Mouse (Mus musculus) MEL (cell line): ENCODE results near the gene A3galt2. TPM values are rescaled to one million over a fixed set of nuclear protein-coding genes. Genes with fewer than 3 reads are reported as not detected.

Source experiments
- DNase-seq: peaks from one replicate; pipeline ENCODE4 v3.0.0; 2011; ENCODE audit warnings: low read depth, low spot score
- H3K27ac ChIP-seq: 2 replicates; pipeline ENCODE4 v1.5.1; 2012; ENCODE audit warnings: low read depth, mild to moderate bottlenecking, control low read depth, low read length, moderate library complexity; ENCODE audit not compliant: control insufficient read depth
- H3K27me3 ChIP-seq, 2 experiments: fragments of 150-350 bp in 1 of 2; sonication (generic) in 1 of 2; 2 replicates each; pipeline ENCODE4 v1.6.1; 2012; ENCODE audit warnings: low read length in 2 of 2, mild to moderate bottlenecking in 2 of 2, improper control_type of control experiment in 1 of 2, moderate library complexity in 1 of 2; ENCODE audit not compliant: insufficient read depth in 2 of 2, control insufficient read depth in 1 of 2
- H3K36me3 ChIP-seq, 2 experiments: 2 replicates each; pipeline ENCODE4 v1.6.1; 2012 to 2014; ENCODE audit warnings: low read length in 2 of 2, improper control_type of control experiment in 1 of 2, inconsistent platforms in 1 of 2, mild to moderate bottlenecking in 1 of 2; ENCODE audit not compliant: insufficient read depth in 2 of 2, control insufficient read depth in 1 of 2
- H3K4me1 ChIP-seq, 2 experiments: fragments of 150-350 bp in 1 of 2; sonication (generic) in 1 of 2; 2 replicates each; pipeline ENCODE4 v1.6.1; 2012; ENCODE audit warnings: low read length in 2 of 2, improper control_type of control experiment in 1 of 2, mild to moderate bottlenecking in 1 of 2; ENCODE audit not compliant: insufficient read depth in 2 of 2, control insufficient read depth in 1 of 2
- H3K4me3 ChIP-seq, 2 experiments: fragments of 150-350 bp in 1 of 2; sonication (generic) in 1 of 2; 2 replicates each; pipeline ENCODE4 v1.5.1; 2012; ENCODE audit warnings: low read depth in 2 of 2, low read length in 2 of 2, mild to moderate bottlenecking in 2 of 2, moderate library complexity in 2 of 2, control low read depth in 1 of 2, improper control_type of control experiment in 1 of 2; ENCODE audit not compliant: control insufficient read depth in 1 of 2, insufficient read depth in 1 of 2
- H3K79me2 ChIP-seq: 2 replicates; pipeline ENCODE4 v1.6.1; 2012; ENCODE audit warnings: mild to moderate bottlenecking, low read length, moderate library complexity; ENCODE audit not compliant: control insufficient read depth, poor library complexity, insufficient read depth
- H3K9ac ChIP-seq: 2 replicates; pipeline ENCODE4 v1.6.1; 2012; ENCODE audit warnings: low read depth, mild to moderate bottlenecking, control low read depth, low read length, moderate library complexity; ENCODE audit not compliant: control insufficient read depth, poor library complexity, severe bottlenecking
- H3K9me3 ChIP-seq: fragments of 150-350 bp; sonication (generic); replicated peaks from 2 replicates; pipeline ENCODE4 v1.6.1; 2012; ENCODE audit warnings: mild to moderate bottlenecking, low read length, improper control_type of control experiment, moderate library complexity; ENCODE audit not compliant: insufficient read depth
- BHLHE40 ChIP-seq: IDR thresholded peaks from 2 replicates; pipeline ENCODE4 v1.6.1; 2012; ENCODE audit warnings: low read depth, mild to moderate bottlenecking, inconsistent platforms, low read length, improper control_type of control experiment, borderline replicate concordance
- CHD1 ChIP-seq: IDR thresholded peaks from 2 replicates; pipeline ENCODE4 v1.6.1; 2012; ENCODE audit warnings: low read depth, mild to moderate bottlenecking, inconsistent platforms, low read length, improper control_type of control experiment
- CHD2 ChIP-seq: IDR thresholded peaks from 2 replicates; pipeline ENCODE4 v1.6.1; 2011; ENCODE audit warnings: low read length, improper control_type of control experiment
- CTCF ChIP-seq, 3 experiments: IDR thresholded peaks in 2 of 3; conservative IDR thresholded peaks in 1 of 3; 2 replicates each; pipeline ENCODE4 v1.5.1; 2011 to 2012; ENCODE audit warnings: low read length in 3 of 3, low read depth in 2 of 3, mild to moderate bottlenecking in 2 of 3, improper control_type of control experiment in 1 of 3, inconsistent platforms in 1 of 3, mixed read lengths in 1 of 3, moderate library complexity in 1 of 3; ENCODE audit not compliant: control insufficient read depth in 1 of 3, insufficient read depth in 1 of 3, poor library complexity in 1 of 3, severe bottlenecking in 1 of 3
- ELF1 ChIP-seq: IDR thresholded peaks from 2 replicates; pipeline ENCODE4 v1.6.1; 2014; ENCODE audit warnings: low read depth, mild to moderate bottlenecking, inconsistent platforms, low read length, improper control_type of control experiment, moderate library complexity
- EP300 ChIP-seq, 2 experiments: IDR thresholded peaks; 2 replicates each; pipeline ENCODE4 v1.6.1; 2011; ENCODE audit warnings: improper control_type of control experiment in 2 of 2, low read length in 2 of 2, low read depth in 1 of 2, mild to moderate bottlenecking in 1 of 2
- ETS1 ChIP-seq: IDR thresholded peaks from 2 replicates; pipeline ENCODE4 v1.6.1; 2012; ENCODE audit warnings: low read depth, mild to moderate bottlenecking, inconsistent platforms, low read length, improper control_type of control experiment, moderate library complexity
- GABPA ChIP-seq: IDR thresholded peaks from 2 replicates; pipeline ENCODE4 v1.6.1; 2012; ENCODE audit warnings: low read depth, mild to moderate bottlenecking, inconsistent platforms, low read length, improper control_type of control experiment, moderate library complexity
- GATA1 ChIP-seq: IDR thresholded peaks from 2 replicates; pipeline ENCODE4 v1.6.1; 2011; ENCODE audit warnings: low read depth, low read length, improper control_type of control experiment
- HCFC1 ChIP-seq: IDR thresholded peaks from 2 replicates; pipeline ENCODE4 v1.6.1; 2012; ENCODE audit warnings: low read depth, mild to moderate bottlenecking, inconsistent platforms, low read length, improper control_type of control experiment, moderate library complexity
- JUND ChIP-seq: IDR thresholded peaks from 2 replicates; pipeline ENCODE4 v1.6.1; 2011; ENCODE audit warnings: low read depth, mild to moderate bottlenecking, improper control_type of control experiment, low read length
- MAX ChIP-seq: IDR thresholded peaks from 2 replicates; pipeline ENCODE4 v1.6.1; 2011; ENCODE audit warnings: low read length, improper control_type of control experiment
- MAZ ChIP-seq: IDR thresholded peaks from 2 replicates; pipeline ENCODE4 v1.6.1; 2012; ENCODE audit warnings: low read depth, mild to moderate bottlenecking, inconsistent platforms, low read length, improper control_type of control experiment
- MXI1 ChIP-seq: IDR thresholded peaks from 2 replicates; pipeline ENCODE4 v1.6.1; 2011; ENCODE audit warnings: mild to moderate bottlenecking, low read depth, low read length, improper control_type of control experiment
- NELFE ChIP-seq: IDR thresholded peaks from 2 replicates; pipeline ENCODE4 v1.6.1; 2011; ENCODE audit warnings: low read depth, low read length, improper control_type of control experiment
- POLR2A ChIP-seq, 2 experiments: IDR thresholded peaks; 2 replicates each; pipeline ENCODE4 v1.6.1; 2011 to 2012; ENCODE audit warnings: low read length in 2 of 2, mild to moderate bottlenecking in 2 of 2, control low read depth in 1 of 2, improper control_type of control experiment in 1 of 2, low read depth in 1 of 2, moderate library complexity in 1 of 2; ENCODE audit not compliant: control insufficient read depth in 1 of 2, insufficient read depth in 1 of 2, poor library complexity in 1 of 2
- POLR2AphosphoS2 ChIP-seq: IDR thresholded peaks from 2 replicates; pipeline ENCODE4 v1.6.1; 2011; ENCODE audit warnings: low read length, improper control_type of control experiment
- POLR2AphosphoS5 ChIP-seq: IDR thresholded peaks from 2 replicates; pipeline ENCODE4 v1.6.1; 2012; ENCODE audit warnings: low read depth, borderline replicate concordance, mild to moderate bottlenecking, inconsistent platforms, low read length, moderate library complexity, mixed read lengths
- RCOR1 ChIP-seq: IDR thresholded peaks from 2 replicates; pipeline ENCODE4 v1.6.1; 2012; ENCODE audit warnings: low read depth, mild to moderate bottlenecking, inconsistent platforms, low read length, improper control_type of control experiment
- SIN3A ChIP-seq: IDR thresholded peaks from 2 replicates; pipeline ENCODE4 v1.6.1; 2012; ENCODE audit warnings: low read length, improper control_type of control experiment, inconsistent platforms
- TBP ChIP-seq: IDR thresholded peaks from 2 replicates; pipeline ENCODE4 v1.8.0; 2011; ENCODE audit warnings: low read depth, low read length, improper control_type of control experiment
- TCF12 ChIP-seq: IDR thresholded peaks from 2 replicates; pipeline ENCODE4 v1.6.1; 2014; ENCODE audit warnings: low read depth, mild to moderate bottlenecking, inconsistent platforms, low read length, improper control_type of control experiment, moderate library complexity
- UBTF ChIP-seq: IDR thresholded peaks from 2 replicates; pipeline ENCODE4 v1.6.1; 2012; ENCODE audit warnings: low read depth, mild to moderate bottlenecking, inconsistent platforms, low read length, improper control_type of control experiment, moderate library complexity, borderline replicate concordance; ENCODE audit not compliant: insufficient read depth
- USF1 ChIP-seq: IDR thresholded peaks from 2 replicates; pipeline ENCODE4 v1.6.1; 2014; ENCODE audit warnings: low read depth, mild to moderate bottlenecking, inconsistent platforms, low read length, improper control_type of control experiment, moderate library complexity
- USF2 ChIP-seq, 2 experiments: IDR thresholded peaks; 2 replicates each; pipeline ENCODE4 v1.6.1; 2011 to 2012; ENCODE audit warnings: improper control_type of control experiment in 2 of 2, low read length in 2 of 2, borderline replicate concordance in 1 of 2, inconsistent platforms in 1 of 2, low read depth in 1 of 2, mild to moderate bottlenecking in 1 of 2; ENCODE audit not compliant: insufficient read depth in 1 of 2
- ZC3H11A ChIP-seq: IDR thresholded peaks from 2 replicates; pipeline ENCODE4 v1.6.1; 2012; ENCODE audit warnings: low read depth, mild to moderate bottlenecking, inconsistent platforms, low read length, improper control_type of control experiment
- ZKSCAN1 ChIP-seq: IDR thresholded peaks from 2 replicates; pipeline ENCODE4 v1.6.1; 2012; ENCODE audit warnings: low read depth, mild to moderate bottlenecking, inconsistent platforms, low read length, improper control_type of control experiment, moderate library complexity
- ZMIZ1 ChIP-seq: IDR thresholded peaks from 2 replicates; pipeline ENCODE4 v1.6.1; 2012; ENCODE audit warnings: low read depth, mild to moderate bottlenecking, inconsistent platforms, low read length, improper control_type of control experiment, moderate library complexity
- ZNF384 ChIP-seq: IDR thresholded peaks from 2 replicates; pipeline ENCODE4 v1.6.1; 2012; ENCODE audit warnings: low read depth, mild to moderate bottlenecking, inconsistent platforms, low read length, improper control_type of control experiment
- polyA plus RNA-seq, 2 experiments: library from polyadenylated mRNA; stranded (reverse) in 1 of 2; unstranded in 1 of 2; fragments of >175 nt in 1 of 2; fragments of >200 nt in 1 of 2; gene quantifications; 2 replicates each; pipeline versions ENCODE4 v1.2.1 to v1.2.4; 2012; ENCODE audit warnings: low replicate concordance in 2 of 2, low read depth in 1 of 2; ENCODE audit not compliant: insufficient read length in 2 of 2, insufficient read depth in 1 of 2, missing spikeins in 1 of 2
- total RNA-seq: library from RNA; depleted of rRNA; stranded (reverse); fragments of 300-350 nt; gene quantifications from 2 replicates; pipeline ENCODE4 v1.2.3, GENCODE M21; 2012

A3galt2 gene
- total and polyA plus RNA-seq, 3 experiments, result 0.06 TPM; not detected in 2

DNA sequence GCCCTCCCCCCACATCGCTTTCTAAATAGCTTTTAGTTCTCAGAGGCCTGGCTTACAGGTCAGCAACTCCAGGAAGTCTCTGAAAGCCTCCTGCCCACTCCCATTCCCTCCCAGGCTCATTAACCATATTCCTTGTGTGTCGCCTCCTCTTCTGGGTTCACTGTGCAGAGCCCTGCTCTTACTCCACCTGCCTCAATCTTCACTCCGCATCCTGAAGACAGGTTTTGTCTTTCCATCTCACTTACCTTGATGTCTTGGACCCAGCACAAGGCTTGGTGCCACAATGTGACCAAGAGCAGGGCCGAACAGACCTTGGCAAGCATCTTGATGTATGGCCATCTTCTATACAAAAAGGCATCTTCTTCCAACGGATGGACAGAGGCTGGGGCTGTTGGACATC, 4.0 kb downstream of the A3galt2 start:
- no peak overlapping the region for H3K4me3 ChIP-seq
- H3K27me3 ChIP-seq, result no peaks in the 10 kb centered on the region
- no peak for TF ChIP-seq ZC3H11A
- no peak for TF ChIP-seq RCOR1
- no peak for TF ChIP-seq SIN3A
- TF ChIP-seq POLR2AphosphoS2, result no peak
- no peak for TF ChIP-seq CHD1
- TF ChIP-seq NELFE, result no peak
- no peak for TF ChIP-seq CTCF (IDR thresholded peaks at IDR 0.05 in 2 of 3, conservative IDR thresholded peaks at IDR 0.05 in 1 of 3; ENCODE audit: control insufficient read depth in 1 of 3, insufficient read depth in 1 of 3, low read depth in 2 of 3, low read length in 3 of 3, poor library complexity in 1 of 3, severe bottlenecking in 1 of 3)
- no peak for TF ChIP-seq HCFC1
- no peak for TF ChIP-seq POLR2A (IDR thresholded peaks at IDR 0.05; ENCODE audit: control insufficient read depth in 1 of 2, insufficient read depth in 1 of 2, low read depth in 1 of 2, low read length in 2 of 2, poor library complexity in 1 of 2)
- TF ChIP-seq EP300 (IDR thresholded peaks at IDR 0.05; ENCODE audit: low read depth in 1 of 2, low read length in 2 of 2), result no peak
- no peak for TF ChIP-seq UBTF
- TF ChIP-seq ZNF384, result no peak
- TF ChIP-seq BHLHE40, result no peak
- TF ChIP-seq GABPA, result no peak
- TF ChIP-seq ZKSCAN1, result no peak
- no peak for TF ChIP-seq ELF1
- TF ChIP-seq ZMIZ1, result no peak
- TF ChIP-seq JUND, result no peak
- TF ChIP-seq GATA1, result no peak
- H3K4me1 ChIP-seq, result peaks cover 11 to 14% of the 10 kb centered on the region in 2 experiments
- no peak overlapping the region for H3K9ac ChIP-seq
- DNase-seq, result no peak
- H3K9me3 ChIP-seq, result no peaks in the 10 kb centered on the region
- H3K79me2 ChIP-seq, result no peaks in the 10 kb centered on the region
- H3K27ac ChIP-seq, result no peak overlapping the region
- H3K36me3 ChIP-seq, result peaks cover 0 to 10% of the 10 kb centered on the region in 2 experiments; a peak in 1 of 4 replicates

- H3K9me3 ChIP-seq, result no peaks in the 10 kb centered on the region
- peaks cover 0 to 10% of the 10 kb centered on the region in 2 experiments; a peak in 1 of 4 replicates for H3K36me3 ChIP-seq
- DNase-seq, result peak; percentile 77
- no peaks in the 10 kb centered on the region for H3K79me2 ChIP-seq
- H3K27me3 ChIP-seq, result no peaks in the 10 kb centered on the region
- peaks cover 11 to 14% of the 10 kb centered on the region in 2 experiments for H3K4me1 ChIP-seq
- H3K4me3 ChIP-seq, result peak overlapping the region in 1 of 2 experiments; percentile 5; a peak in 1 of 4 replicates
- H3K9ac ChIP-seq, result 0 out of 2 replicates have a peak overlapping the region, but pooled peaks have one; percentile 2
- H3K27ac ChIP-seq, result peak overlapping the region; percentile 4; the same call in 1 of the 2 replicates
- TF ChIP-seq POLR2AphosphoS5, result no peak
- peak; percentile 88 for TF ChIP-seq RCOR1
- peak; percentile 92 for TF ChIP-seq GATA1
- TF ChIP-seq TBP, result no peak
- no peak for TF ChIP-seq CHD2
- peak; percentile 37; the same call in 1 of the 2 replicates for TF ChIP-seq MAX
- no peak for TF ChIP-seq HCFC1
- no peak for TF ChIP-seq CHD1
- TF ChIP-seq SIN3A, result no peak
- no peak for TF ChIP-seq CTCF (IDR thresholded peaks at IDR 0.05 in 2 of 3, conservative IDR thresholded peaks at IDR 0.05 in 1 of 3; ENCODE audit: control insufficient read depth in 1 of 3, insufficient read depth in 1 of 3, low read depth in 2 of 3, low read length in 3 of 3, poor library complexity in 1 of 3, severe bottlenecking in 1 of 3)
- peak; percentile 70 for TF ChIP-seq USF1
- peak; percentile 60; the same call in 1 of the 2 replicates for TF ChIP-seq MXI1
- TF ChIP-seq ZKSCAN1, result no peak
- TF ChIP-seq BHLHE40, result 0 out of 2 replicates have a peak, but pooled peaks have one; percentile 23
- peak; percentile 88 to 90 for TF ChIP-seq EP300 (IDR thresholded peaks at IDR 0.05; ENCODE audit: low read depth in 1 of 2, low read length in 2 of 2)
- peak; percentile 95 for TF ChIP-seq TCF12
- no peak for TF ChIP-seq ELF1
- TF ChIP-seq ZMIZ1, result no peak
- TF ChIP-seq POLR2A (IDR thresholded peaks at IDR 0.05; ENCODE audit: control insufficient read depth in 1 of 2, insufficient read depth in 1 of 2, low read depth in 1 of 2, low read length in 2 of 2, poor library complexity in 1 of 2), result no peak
- TF ChIP-seq MAZ, result no peak
- TF ChIP-seq ETS1, result peak; percentile 87
- TF ChIP-seq USF2 (IDR thresholded peaks at IDR 0.05; ENCODE audit: borderline replicate concordance in 1 of 2, insufficient read depth in 1 of 2, low read depth in 1 of 2, low read length in 2 of 2), result no peak
- TF ChIP-seq POLR2AphosphoS2, result no peak
Measured at GRCm38 (mm10) chr4:128760029-128760428, 4.9 kb downstream of the A3galt2 start.
